Mouse (Mus musculus) adrenal gland, adult 2 months (tissue): ENCODE data around the gene Ndufa8. TPM values are rescaled to one million over a fixed set of nuclear protein-coding genes. Genes with fewer than 3 reads are reported as not detected.

Experiments
- DNase-seq: peaks from one replicate; pipeline ENCODE4 v3.0.0; 2021
- polyA plus RNA-seq: library from polyadenylated mRNA; depleted of rRNA; stranded (reverse); fragments of >200 nt; gene quantifications from 2 replicates; pipeline ENCODE4 v1.2.3, GENCODE M21; 2012
- total RNA-seq, 2 experiments: library from RNA; stranded (reverse); gene quantifications; 2 replicates each; pipeline ENCODE4 v1.2.3; 2021

The Ndufa8 gene
- total and polyA plus RNA-seq, 3 experiments: 48.8 to 258 (median 192) TPM

GRCm38 (mm10) chr2:36048164-36048563 is 1.0 kb downstream of the Ndufa8 start:
- DNase-seq: no peak

GRCm38 (mm10) chr2:36040872-36041271 is 8.3 kb downstream of the Ndufa8 start:
- DNase-seq: no peak

GRCm38 (mm10) chr2:36039297-36039985 is 9.8 kb downstream of the Ndufa8 start:
- DNase-seq: no peak

GRCm38 (mm10) chr2:36035413-36036081 is 13.7 kb downstream of the Ndufa8 start:
- no peak for DNase-seq

- no peak for DNase-seq
These were observed 14.3 kb downstream of the Ndufa8 start for GRCm38 (mm10) chr2:36034898-36035297.

GRCm38 (mm10) chr2:36033966-36034365 is 15.2 kb downstream of the Ndufa8 start:
- no peak for DNase-seq

GRCm38 (mm10) chr2:36032884-36033283 is 16.3 kb downstream of the Ndufa8 start:
- DNase-seq: peak; percentile 18

- DNase-seq: peak; percentile 74
These were observed 25.9 kb downstream of the Ndufa8 start for GRCm38 (mm10) chr2:36023291-36023690.

- peak; percentile 73 for DNase-seq
These were observed 27.6 kb downstream of the Ndufa8 start for GRCm38 (mm10) chr2:36021385-36022159.

- peak; percentile 75 for DNase-seq
These were observed 36.2 kb downstream of the Ndufa8 start for GRCm38 (mm10) chr2:36013010-36013409.

- no peak for DNase-seq
These were observed 37.8 kb downstream of the Ndufa8 start for GRCm38 (mm10) chr2:36011331-36011825.

GRCm38 (mm10) chr2:36010579-36010978 is 38.6 kb downstream of the Ndufa8 start:
- DNase-seq: no peak

GRCm38 (mm10) chr2:36009386-36009785 is 39.8 kb downstream of the Ndufa8 start:
- DNase-seq: peak; percentile 74

- DNase-seq: peak; percentile 25
These were observed 41.1 kb downstream of the Ndufa8 start for GRCm38 (mm10) chr2:36008071-36008470.

GRCm38 (mm10) chr2:36002188-36002587 is 47.0 kb downstream of the Ndufa8 start:
- no peak for DNase-seq

- no peak for DNase-seq
These were observed 48.8 kb downstream of the Ndufa8 start for GRCm38 (mm10) chr2:36000390-36000789.

- no peak for DNase-seq
These were observed 50.0 kb downstream of the Ndufa8 start for GRCm38 (mm10) chr2:35999212-35999611.

- peak; percentile 22 for DNase-seq
These were observed 50.8 kb downstream of the Ndufa8 start for GRCm38 (mm10) chr2:35998416-35998815.

GRCm38 (mm10) chr2:35996753-35997152 is 52.5 kb downstream of the Ndufa8 start:
- no peak for DNase-seq

GRCm38 (mm10) chr2:35994303-35994702 is 54.9 kb downstream of the Ndufa8 start:
- DNase-seq: no peak

GRCm38 (mm10) chr2:35993481-35993880 is 55.7 kb downstream of the Ndufa8 start:
- DNase-seq: no peak

GRCm38 (mm10) chr2:35992259-35992658 is 56.9 kb downstream of the Ndufa8 start:
- DNase-seq: no peak
